Mouse (Mus musculus) heart, adult 18-20 months (tissue): ENCODE results near the gene Hist1h2bj. TPM values are rescaled to one million over a fixed set of nuclear protein-coding genes. Genes with fewer than 3 reads are reported as not detected.

ENCODE experiments used
- DNase-seq, 2 experiments: peaks; one replicate each; pipeline ENCODE4 v3.0.0; 2021 to 2022; ENCODE audit warnings: mixed read lengths in 1 of 2
- long read RNA-seq, 2 experiments: library from polyadenylated mRNA; stranded (forward); transcript quantifications; one replicate each; pipeline ENCODE4 v2.0.0; 2021
- total RNA-seq, 2 experiments: library from RNA; stranded (reverse); gene quantifications; 2 replicates each; pipeline ENCODE4 v1.2.3; 2021

The Hist1h2bj gene
- 1 to 10 TPM; 2.8 to 6.2 TPM for total RNA-seq
- long read RNA-seq, experiment 1: 0 reads
- long read RNA-seq, experiment 2, partial matches to known transcripts: 0 of 1 reads
- long read RNA-seq, experiment 2, other reads (novel, unspliced or antisense): 1 of 1 reads

DNA sequence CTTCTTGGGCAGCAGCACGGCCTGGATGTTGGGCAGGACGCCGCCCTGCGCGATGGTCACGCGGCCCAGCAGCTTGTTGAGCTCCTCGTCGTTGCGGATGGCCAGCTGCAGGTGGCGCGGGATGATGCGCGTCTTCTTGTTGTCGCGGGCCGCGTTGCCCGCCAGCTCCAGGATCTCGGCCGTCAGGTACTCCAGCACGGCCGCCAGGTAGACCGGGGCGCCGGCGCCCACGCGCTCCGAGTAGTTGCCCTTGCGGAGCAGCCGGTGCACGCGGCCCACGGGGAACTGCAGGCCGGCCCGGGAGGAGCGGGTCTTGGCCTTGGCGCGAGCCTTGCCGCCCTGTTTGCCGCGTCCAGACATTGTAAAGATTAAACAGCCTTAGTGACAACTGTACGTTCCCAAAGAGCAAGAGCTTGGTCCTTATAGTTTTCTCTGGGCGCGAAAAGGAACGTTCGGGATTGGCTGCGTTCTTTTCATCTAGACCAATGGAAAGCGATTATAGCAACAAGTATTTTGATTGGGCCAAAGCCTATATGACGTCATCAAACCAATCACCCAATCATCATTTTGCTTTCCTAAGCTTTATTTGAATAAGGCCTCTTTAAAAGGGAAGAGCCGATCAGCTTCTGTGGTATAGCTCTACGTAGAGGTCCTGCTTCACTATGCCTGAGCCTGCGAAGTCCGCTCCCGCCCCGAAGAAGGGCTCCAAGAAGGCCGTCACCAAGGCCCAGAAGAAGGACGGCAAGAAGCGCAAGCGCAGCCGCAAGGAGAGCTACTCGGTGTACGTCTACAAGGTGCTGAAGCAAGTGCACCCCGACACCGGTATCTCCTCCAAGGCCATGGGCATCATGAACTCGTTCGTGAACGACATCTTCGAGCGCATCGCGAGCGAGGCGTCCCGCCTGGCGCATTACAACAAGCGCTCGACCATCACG, at the start of gene Hist1h2bj, which contains the start of gene Hist1h2ag:
TSS of gene Hist1h2bj (plus strand) at position 647 of the 935 bp plus-strand sequence.
TSS of gene Hist1h2ag (minus strand) at position 377 of the 935 bp plus-strand sequence.
- DNase-seq: peak; percentile 93 to 95

DNA sequence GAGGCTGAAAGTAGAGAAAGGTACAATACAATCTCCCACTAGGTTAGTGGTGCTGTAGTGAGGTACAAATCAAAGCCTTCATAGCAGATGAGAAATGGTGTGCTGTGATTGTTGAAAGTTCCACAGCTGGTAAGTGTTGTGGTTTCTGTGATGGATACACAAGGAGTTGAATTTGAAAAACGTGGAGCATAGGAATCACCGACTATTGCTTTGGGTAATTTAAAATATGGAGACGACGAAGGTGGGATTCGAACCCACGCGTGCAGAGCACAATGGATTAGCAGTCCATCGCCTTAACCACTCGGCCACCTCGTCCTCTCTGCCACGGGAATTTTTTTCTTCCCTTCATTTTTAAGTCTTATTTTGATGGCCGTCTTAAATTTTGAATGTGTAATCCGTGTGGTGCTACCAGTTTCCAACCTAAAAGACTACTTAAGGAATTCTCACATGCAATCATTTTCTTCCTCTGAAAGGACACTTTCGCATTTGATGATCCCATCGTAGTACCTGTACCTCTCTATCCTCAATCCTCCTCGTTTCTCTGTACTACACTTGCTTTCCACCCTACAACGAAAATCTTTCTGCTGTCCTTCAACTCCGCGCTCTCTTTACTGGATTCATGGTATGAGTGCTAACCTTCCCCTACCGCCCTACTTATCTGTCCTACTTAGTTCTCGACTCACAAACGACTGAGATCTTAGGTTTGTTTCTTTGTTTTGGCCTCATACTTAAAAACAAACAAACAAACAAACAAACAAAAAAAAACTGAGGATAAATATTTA, 48.9 kb upstream of the Hist1h2bj start:
- DNase-seq: peak; percentile 22 to 51

- no peak for DNase-seq
Measured at GRCm38 (mm10) chr13:21994896-21995295, 48.1 kb upstream of the Hist1h2bj start.

- peak; percentile 32 to 50 for DNase-seq
Measured at GRCm38 (mm10) chr13:21995331-21995914, 47.6 kb upstream of the Hist1h2bj start.

DNA sequence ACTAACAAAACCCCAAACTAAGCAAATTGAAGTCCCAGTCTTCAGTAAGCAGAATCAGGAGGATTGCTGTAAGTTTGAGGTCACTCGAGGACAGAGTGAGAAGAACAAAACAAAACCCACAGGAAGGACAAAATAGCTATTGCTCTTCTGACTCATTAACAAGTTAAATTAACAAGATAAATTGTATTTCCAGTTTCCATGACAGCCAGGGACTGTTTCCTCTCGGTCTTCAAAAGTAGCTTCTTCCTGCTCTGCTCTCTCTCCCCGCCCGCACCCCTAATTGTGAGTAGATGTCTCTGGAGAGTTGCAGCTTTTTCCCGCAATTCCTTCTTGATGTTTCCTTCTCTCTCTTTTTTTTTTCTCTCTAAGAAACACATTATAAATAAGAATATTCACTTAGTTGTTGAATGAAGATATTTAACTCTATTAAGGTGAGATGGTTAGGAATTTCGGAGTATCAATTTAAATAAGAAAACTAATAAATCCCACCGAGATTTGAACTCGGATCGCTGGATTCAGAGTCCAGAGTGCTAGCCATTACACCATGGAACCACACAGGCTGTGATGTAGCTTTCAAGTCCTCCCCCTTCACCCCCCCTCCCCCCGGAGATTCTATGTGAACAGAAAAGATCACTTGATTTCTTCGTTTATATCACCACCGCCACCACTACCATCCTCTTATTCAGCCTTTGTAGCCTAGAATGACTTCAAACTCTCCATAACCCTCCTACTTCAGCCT, 46.7 kb upstream of the Hist1h2bj start:
- DNase-seq: peak; percentile 8 to 41

GRCm38 (mm10) chr13:21996840-21997185, 46.2 kb upstream of the Hist1h2bj start:
- peak in 1 of 2 experiments; percentile 23 for DNase-seq

DNA sequence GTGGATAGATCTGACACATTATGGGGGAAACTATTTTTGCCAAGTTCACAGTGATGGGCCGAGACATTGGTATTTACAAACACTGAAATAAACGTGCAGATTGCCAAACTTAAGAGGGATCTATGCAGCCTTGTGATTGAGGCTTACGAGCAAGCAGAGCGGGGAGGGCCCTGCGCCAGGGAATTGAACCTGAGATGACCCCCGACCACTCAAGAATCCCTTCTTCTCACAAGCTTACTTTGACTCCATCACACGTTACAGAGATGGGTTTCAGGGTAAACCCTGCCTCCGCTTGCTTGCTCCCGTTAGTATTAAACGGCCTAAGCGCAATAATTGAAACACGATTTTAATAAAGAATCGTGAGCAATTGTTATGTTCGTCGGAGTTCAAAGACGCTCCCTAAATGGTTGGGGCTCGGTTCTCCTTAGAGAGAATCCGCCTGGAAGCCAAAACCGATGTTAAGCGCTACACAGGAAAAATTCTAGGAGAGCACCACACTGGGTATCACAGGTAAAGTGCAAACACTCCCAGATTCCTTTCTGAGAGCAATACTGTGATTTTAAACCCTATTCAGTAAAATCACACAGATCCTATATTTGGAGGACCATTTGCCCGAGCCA, 45.7 kb upstream of the Hist1h2bj start:
- DNase-seq: no peak

DNA sequence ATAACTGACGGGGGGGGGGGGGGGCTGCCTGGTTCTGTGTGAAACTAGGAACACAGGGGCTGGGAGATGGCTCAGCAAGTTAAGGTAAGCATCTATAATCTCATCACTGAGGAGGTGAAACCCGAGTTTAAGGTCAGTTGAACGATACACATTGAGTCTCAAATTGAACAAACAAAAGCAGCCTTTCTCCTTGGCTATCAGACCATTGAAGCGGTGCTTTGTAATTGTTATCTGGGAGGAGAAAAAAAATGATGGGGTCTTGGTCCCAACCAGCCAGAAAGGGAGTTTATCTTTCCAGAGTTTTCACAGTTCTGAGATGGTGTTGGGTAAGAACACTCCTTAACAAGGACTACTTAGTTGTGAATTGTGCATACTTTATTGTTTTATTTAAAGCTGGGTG, 45.2 kb upstream of the Hist1h2bj start:
- no peak for DNase-seq

DNA sequence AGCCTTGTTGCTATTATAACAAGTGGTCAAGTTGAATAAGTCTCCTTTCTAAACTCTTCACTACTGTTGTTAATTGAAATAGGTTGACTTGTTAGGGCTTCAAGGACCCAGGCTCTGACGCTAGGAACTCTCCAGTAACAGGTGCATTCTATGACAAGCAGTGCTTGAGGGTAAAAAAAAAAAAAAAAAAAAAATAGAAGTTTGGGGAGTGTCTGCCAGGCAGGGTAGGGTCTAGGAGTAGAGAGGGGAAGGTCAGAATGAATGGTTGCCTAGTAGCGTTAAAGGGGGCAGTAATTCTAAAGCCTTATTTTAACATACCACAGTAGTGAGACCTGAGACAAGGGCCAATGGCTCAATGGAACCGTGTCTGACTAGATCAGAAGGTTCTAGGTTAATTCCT, 44.6 kb upstream of the Hist1h2bj start:
- no peak for DNase-seq

DNA sequence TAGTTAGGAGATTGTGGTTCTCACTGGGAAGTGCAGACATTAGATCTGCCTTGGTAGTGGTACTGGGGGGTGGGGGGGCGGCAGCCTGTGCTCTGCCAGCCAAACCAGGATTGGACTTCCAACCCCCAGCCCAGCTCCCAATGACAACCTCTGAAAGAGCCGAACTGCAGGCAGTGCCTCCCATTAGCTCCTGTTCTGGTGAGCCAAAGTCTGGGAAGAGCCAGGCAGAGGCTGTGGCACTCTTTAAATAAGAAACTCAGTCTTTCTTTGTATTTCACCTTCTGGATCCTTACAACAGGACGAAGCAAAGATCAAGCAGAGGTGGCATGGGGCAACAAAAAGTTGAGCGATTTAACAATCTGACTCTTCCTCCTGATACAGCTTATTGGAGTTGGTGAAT, 43.9 kb upstream of the Hist1h2bj start:
- no peak for DNase-seq

- DNase-seq: no peak
Measured at GRCm38 (mm10) chr13:22001346-22001745, 41.7 kb upstream of the Hist1h2bj start.

GRCm38 (mm10) chr13:22001823-22002222, 41.2 kb upstream of the Hist1h2bj start:
- no peak for DNase-seq

- DNase-seq: peak in 1 of 2 experiments; percentile 53
Measured at GRCm38 (mm10) chr13:22005605-22006333, 37.2 kb upstream of the Hist1h2bj start.

DNA sequence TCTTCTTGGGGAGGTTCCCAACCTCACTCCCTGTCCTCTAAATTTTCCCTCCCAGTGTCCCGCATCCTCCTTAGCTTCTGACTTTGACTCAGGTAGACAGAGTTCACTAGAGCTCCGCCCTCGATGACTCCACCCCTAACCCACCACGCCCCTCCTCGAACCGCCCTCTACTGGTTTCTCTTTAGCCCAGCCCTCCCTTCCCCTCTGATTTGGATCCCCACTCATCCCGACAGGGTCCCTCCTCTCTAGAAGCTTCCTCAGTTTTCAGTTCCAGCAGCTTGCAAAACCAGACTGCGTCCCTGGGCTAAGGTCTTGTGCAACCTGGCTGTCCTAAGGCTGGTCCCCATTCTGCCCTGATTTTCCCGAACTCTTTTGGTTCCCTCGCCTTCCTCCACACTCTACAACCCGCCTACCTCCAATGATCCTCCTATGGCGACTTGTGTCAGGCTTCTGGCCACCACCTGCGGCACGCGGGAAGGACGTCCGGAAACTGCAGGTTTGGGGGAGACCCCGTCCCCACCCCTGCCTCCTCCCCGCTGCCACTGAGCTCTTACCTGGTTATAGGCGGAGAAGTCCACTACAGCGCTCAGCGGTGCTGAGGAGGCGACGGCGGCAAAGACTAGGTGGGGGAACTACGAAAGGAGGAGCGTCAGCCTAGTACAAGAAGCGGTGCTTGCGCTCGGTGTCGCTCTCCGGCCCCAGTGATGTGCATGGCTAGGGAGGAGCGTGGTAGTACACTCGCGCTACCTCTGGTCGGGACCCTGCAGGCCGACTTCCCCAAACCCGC, 36.5 kb upstream of the Hist1h2bj start:
- DNase-seq: peak; percentile 64 to 73

GRCm38 (mm10) chr13:22007121-22007510, 35.9 kb upstream of the Hist1h2bj start:
- no peak for DNase-seq

DNA sequence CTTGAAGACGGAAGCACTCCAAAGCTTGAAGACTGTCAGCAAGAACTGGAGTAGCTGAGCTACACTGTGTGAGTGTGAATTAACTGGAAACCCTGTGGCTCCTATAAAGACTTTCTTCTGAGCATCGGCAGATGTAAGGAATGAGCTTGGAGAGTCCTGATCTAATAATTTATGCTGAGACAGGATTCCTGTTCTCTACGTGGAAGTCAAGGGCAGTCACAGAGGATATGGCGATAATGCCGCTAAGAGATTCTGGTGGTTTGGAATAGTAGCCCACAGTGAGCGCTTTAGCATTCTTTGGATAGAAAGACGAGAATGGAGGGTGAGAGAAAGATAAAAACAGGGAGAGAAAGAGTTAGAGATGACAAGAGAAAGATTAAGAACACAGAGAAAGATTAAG, 35.1 kb upstream of the Hist1h2bj start:
- DNase-seq: no peak

GRCm38 (mm10) chr13:22008707-22009106, 34.3 kb upstream of the Hist1h2bj start:
- DNase-seq: no peak

- no peak for DNase-seq
Measured at GRCm38 (mm10) chr13:22009642-22010041, 33.4 kb upstream of the Hist1h2bj start, which contains the start of gene Prss16. Prss16 (minus strand) TSS chr13:22009742.

DNA sequence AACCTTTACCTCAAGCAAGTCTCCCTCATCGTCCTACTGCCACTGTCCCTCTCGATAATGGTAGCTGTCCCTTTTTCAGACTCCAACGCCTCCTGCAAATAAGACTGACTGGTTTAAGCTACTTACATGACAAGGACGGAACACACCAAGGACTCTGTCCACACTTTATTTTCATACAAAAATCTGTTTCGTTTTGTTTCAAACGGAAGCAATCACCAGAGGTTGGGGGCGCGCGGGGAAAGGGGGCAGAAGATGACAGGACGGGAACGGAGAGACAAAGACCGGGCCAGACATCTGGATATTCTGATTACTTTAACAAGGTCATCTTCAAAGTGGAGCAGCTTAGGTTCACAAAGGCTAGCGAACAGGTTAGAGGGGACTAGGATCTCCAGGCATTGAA, 29.3 kb upstream of the Hist1h2bj start:
- DNase-seq: peak in 1 of 2 experiments; percentile 32
